Mouse (Mus musculus) cortical plate, adult 2 months (tissue): ENCODE results near the gene Prss54.

Experiments used
- CTCF ChIP-seq: fragments of 200-500 bp; IDR thresholded peaks from 2 replicates; pipeline ENCODE4 v1.5.1; 2011; ENCODE audit warnings: mild to moderate bottlenecking, control low read depth, low read length; ENCODE audit not compliant: insufficient read depth; ENCODE audit errors: extremely low read depth
- POLR2A ChIP-seq: fragments of 200-500 bp; IDR thresholded peaks from 2 replicates; pipeline ENCODE4 v1.6.1; 2011; ENCODE audit warnings: mild to moderate bottlenecking, low read length, control low read depth; ENCODE audit not compliant: insufficient read depth; ENCODE audit errors: extremely low read depth

DNA sequence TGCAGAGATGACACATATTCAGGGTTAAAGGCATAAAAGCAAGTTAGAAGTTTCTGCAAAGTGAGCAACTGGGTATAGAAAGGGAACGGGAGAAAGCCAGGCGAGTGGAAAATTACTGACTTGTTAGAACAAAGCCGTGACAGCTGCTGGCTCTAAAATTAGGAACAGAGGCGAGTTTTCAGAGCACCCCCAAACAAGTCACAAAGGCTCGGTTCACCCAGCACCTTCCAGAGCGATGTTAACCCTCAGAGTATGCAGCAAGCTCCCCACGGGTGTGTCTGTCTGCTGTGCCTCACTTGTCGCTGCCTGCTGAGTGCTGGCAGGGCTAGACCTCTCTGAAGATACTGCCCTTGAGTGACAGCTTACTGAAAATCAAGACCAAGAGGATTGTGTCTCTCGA is 31.1 kb upstream of the Prss54 start:
- TF ChIP-seq CTCF (no peak), POLR2A (no peak)
